Mouse (Mus musculus): ENCODE data around the gene Gins3. TPM values are rescaled to one million over a fixed set of nuclear protein-coding genes. Genes with fewer than 3 reads are reported as not detected.
A peak's percentile ranks its signal among the peaks of the same experiment; 100 is the strongest.

Gins3 gene
- polyA plus RNA-seq, 1 experiment from 2014 or later: 14.3 TPM

DNA sequence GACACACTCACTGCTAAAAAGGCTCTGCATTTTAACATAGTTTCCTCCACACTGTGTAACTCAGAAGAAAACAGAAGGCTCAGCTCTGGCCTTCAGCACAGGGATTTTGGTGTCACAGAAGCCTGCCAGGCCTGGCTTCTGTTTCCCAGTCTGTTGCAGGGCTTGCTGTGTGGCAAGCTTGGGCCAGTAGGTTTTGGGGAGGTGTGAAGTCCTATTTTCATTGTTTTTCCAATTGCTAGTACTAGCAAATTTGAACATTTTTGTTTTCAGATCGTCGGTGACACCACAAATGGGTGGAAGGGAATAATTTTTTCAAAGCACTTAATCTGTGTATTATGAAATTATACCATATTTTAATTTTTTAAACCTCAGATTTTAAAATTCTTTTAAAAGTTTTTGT, 13.2 kb upstream of the Gins3 start:
- Histone ChIP-seq H3K36me3 (ENCODE audit: control insufficient read depth, insufficient read depth, low read length) (no peaks in the 10 kb centered on the region), H3K9me3 (ENCODE audit: control insufficient read depth, low read length) (no peaks in the 10 kb centered on the region), H3K4me2 (ENCODE audit: low read depth, low read length) (no peak overlapping the region), H3K9ac (ENCODE audit: low read depth, low read length) (no peak overlapping the region), H3K27ac (replicated peaks; ENCODE audit: low read depth, low read length) (no peak overlapping the region), H3K4me1 (ENCODE audit: control insufficient read depth, insufficient read depth, low read length) (no peaks in the 10 kb centered on the region), H3K4me3 (ENCODE audit: low read depth, low read length) (no peak overlapping the region), H3K27me3 (replicated peaks; ENCODE audit: control insufficient read depth, insufficient read depth, low read length) (no peaks in the 10 kb centered on the region)
- no peak for ATAC-seq (ENCODE audit: low read depth)
- DNase-seq (ENCODE audit: low spot score): no peak
- WGBS: 87% methylated on average over 2 of the region's 2 CpGs

DNA sequence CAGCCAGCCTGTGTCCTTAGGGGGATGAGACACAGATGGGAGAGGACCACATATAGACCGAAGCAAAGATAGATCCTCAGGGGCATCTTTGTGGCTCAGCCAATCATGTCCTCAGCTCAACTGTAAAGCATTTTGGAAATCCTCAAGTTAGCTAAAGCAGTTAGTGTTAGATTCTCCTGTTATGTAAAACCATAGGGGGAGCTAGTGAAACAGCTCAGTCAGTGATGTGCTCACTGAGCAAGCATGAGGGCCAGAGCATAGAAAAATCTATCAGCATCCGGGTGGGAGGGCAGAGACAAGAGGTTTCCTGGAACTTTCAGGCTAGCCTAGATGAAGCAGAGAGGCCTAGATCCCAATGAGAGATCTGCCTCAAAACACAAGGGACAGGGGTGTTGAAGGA, 8.4 kb upstream of the Gins3 start:
- no peaks in the 10 kb centered on the region for H3K36me3 ChIP-seq (ENCODE audit: control insufficient read depth, insufficient read depth, low read length)
- ATAC-seq (ENCODE audit: low read depth): no peak
- no peaks in the 10 kb centered on the region for H3K4me1 ChIP-seq (ENCODE audit: control insufficient read depth, insufficient read depth, low read length)
- no peak for DNase-seq (ENCODE audit: low spot score)
- H3K4me2 ChIP-seq (ENCODE audit: low read depth, low read length): no peak overlapping the region
- no peak overlapping the region for H3K4me3 ChIP-seq (ENCODE audit: low read depth, low read length)
- WGBS: 79% methylated on average over 2 of the region's 2 CpGs
- no peak overlapping the region for H3K9ac ChIP-seq (ENCODE audit: low read depth, low read length)
- H3K9me3 ChIP-seq (ENCODE audit: control insufficient read depth, low read length): no peaks in the 10 kb centered on the region
- H3K27ac ChIP-seq (replicated peaks; ENCODE audit: low read depth, low read length): no peak overlapping the region
- H3K27me3 ChIP-seq (replicated peaks; ENCODE audit: control insufficient read depth, insufficient read depth, low read length): no peaks in the 10 kb centered on the region

DNA sequence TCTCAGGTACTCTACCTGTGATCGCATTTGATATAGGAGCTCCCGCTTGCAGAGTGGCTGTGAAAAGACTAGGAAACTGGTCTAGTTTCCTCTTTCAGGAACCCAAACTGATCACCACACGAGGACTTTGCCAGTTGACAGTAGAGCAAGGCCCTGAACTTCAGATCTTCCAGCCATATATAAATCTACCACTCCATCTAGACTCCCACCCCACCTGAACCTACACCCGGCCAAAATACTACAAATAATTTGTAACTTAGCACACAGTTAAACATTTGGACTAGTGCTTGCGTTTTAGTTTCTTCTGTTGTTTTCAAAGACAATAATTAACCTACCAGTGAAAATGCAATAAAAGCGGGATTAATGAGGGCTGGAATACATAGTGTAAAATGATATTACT, 413 bp upstream of the Gins3 start:
- H3K4me2 ChIP-seq (ENCODE audit: low read depth, low read length): peak overlapping the region; percentile 72
- peaks cover 8% of the 10 kb centered on the region for H3K4me1 ChIP-seq (ENCODE audit: control insufficient read depth, insufficient read depth, low read length)
- DNase-seq (ENCODE audit: low spot score) (no peak), ATAC-seq (ENCODE audit: low read depth) (no peak)
- H3K9ac ChIP-seq (ENCODE audit: low read depth, low read length): no peak overlapping the region
- H3K9me3 ChIP-seq (ENCODE audit: control insufficient read depth, low read length): no peaks in the 10 kb centered on the region; the same call in 1 of the 2 replicates
- peak overlapping the region; percentile 86 for H3K4me3 ChIP-seq (ENCODE audit: low read depth, low read length)
- H3K27me3 ChIP-seq (replicated peaks; ENCODE audit: control insufficient read depth, insufficient read depth, low read length): no peaks in the 10 kb centered on the region
- H3K27ac ChIP-seq (replicated peaks; ENCODE audit: low read depth, low read length): no peak overlapping the region
- 81% methylated on average over 6 of the region's 6 CpGs for WGBS
- H3K36me3 ChIP-seq (ENCODE audit: control insufficient read depth, insufficient read depth, low read length): no peaks in the 10 kb centered on the region

DNA sequence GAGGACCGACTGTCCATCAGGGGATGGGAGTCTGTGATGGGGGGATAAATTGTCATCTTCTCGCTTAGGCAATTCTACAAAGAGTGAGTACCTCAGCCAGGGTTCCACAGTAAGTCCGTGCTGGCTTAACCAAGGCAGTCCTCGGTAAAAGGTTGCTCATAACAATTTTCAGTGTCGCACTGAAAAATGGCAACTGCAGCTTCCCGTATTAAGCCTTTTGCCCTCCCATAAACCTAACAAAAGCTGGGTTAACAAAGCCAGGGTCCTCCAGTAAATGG, 749 bp downstream of the Gins3 start:
- 6% methylated on average over 6 of the region's 6 CpGs for WGBS
- peak overlapping the region; percentile 81 for H3K9ac ChIP-seq (ENCODE audit: low read depth, low read length)
- H3K4me2 ChIP-seq (ENCODE audit: low read depth, low read length): peak overlapping the region; percentile 72
- H3K4me1 ChIP-seq (ENCODE audit: control insufficient read depth, insufficient read depth, low read length): peaks cover 8% of the 10 kb centered on the region
- no peak for DNase-seq (ENCODE audit: low spot score)
- H3K9me3 ChIP-seq (ENCODE audit: control insufficient read depth, low read length): no peaks in the 10 kb centered on the region; the same call in 1 of the 2 replicates
- H3K36me3 ChIP-seq (ENCODE audit: control insufficient read depth, insufficient read depth, low read length): no peaks in the 10 kb centered on the region
- ATAC-seq (ENCODE audit: low read depth): no peak
- H3K27me3 ChIP-seq (replicated peaks; ENCODE audit: control insufficient read depth, insufficient read depth, low read length): no peaks in the 10 kb centered on the region
- no peak overlapping the region for H3K27ac ChIP-seq (replicated peaks; ENCODE audit: low read depth, low read length)
- H3K4me3 ChIP-seq (ENCODE audit: low read depth, low read length): peak overlapping the region; percentile 86

DNA sequence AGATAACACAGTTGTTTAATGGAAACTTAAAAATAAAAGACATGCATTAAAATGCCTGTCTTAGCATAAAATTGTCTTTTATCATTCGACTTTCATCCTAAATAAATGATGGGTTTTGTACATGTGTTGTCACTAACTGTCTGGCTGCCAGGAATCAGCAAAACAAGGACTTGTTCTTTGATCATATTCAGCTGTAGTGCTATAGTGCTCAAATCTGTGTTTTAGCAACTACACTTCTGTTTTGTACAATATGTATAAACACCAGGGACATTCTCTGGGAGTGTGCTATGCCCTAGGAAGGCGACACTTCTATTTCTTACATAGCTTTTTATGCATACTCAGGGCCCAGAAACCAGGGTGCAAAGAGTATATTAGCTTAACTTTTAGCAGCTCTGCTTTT, 11.7 kb downstream of the Gins3 start:
- Histone ChIP-seq H3K27ac (replicated peaks; ENCODE audit: low read depth, low read length) (no peak overlapping the region), H3K4me1 (ENCODE audit: control insufficient read depth, insufficient read depth, low read length) (no peaks in the 10 kb centered on the region), H3K4me2 (ENCODE audit: low read depth, low read length) (no peak overlapping the region), H3K9ac (ENCODE audit: low read depth, low read length) (no peak overlapping the region), H3K4me3 (ENCODE audit: low read depth, low read length) (no peak overlapping the region), H3K36me3 (ENCODE audit: control insufficient read depth, insufficient read depth, low read length) (peaks cover 14% of the 10 kb centered on the region; the same call in 1 of the 2 replicates), H3K9me3 (ENCODE audit: control insufficient read depth, low read length) (no peaks in the 10 kb centered on the region), H3K27me3 (replicated peaks; ENCODE audit: control insufficient read depth, insufficient read depth, low read length) (no peaks in the 10 kb centered on the region)
- WGBS: 80% methylated on average over 2 of the region's 2 CpGs
- DNase-seq (ENCODE audit: low spot score) (no peak), ATAC-seq (ENCODE audit: low read depth) (no peak)

- Histone ChIP-seq H3K27me3 (replicated peaks; ENCODE audit: control insufficient read depth, insufficient read depth, low read length) (no peaks in the 10 kb centered on the region), H3K4me2 (ENCODE audit: low read depth, low read length) (no peak overlapping the region), H3K27ac (replicated peaks; ENCODE audit: low read depth, low read length) (no peak overlapping the region), H3K9me3 (ENCODE audit: control insufficient read depth, low read length) (no peaks in the 10 kb centered on the region), H3K4me3 (ENCODE audit: low read depth, low read length) (no peak overlapping the region), H3K4me1 (ENCODE audit: control insufficient read depth, insufficient read depth, low read length) (no peaks in the 10 kb centered on the region), H3K9ac (ENCODE audit: low read depth, low read length) (no peak overlapping the region), H3K36me3 (ENCODE audit: control insufficient read depth, insufficient read depth, low read length) (0 out of 2 replicates have a peak, but pooled peaks cover 4% of the 10 kb centered on the region)
- no peak for DNase-seq (ENCODE audit: low spot score)
- ATAC-seq (ENCODE audit: low read depth): no peak
- 87% methylated on average over 3 of the region's 3 CpGs for WGBS
Observed at GRCm38 (mm10) chr8:95648251-95648650, 15.0 kb downstream of the Gins3 start.

DNA sequence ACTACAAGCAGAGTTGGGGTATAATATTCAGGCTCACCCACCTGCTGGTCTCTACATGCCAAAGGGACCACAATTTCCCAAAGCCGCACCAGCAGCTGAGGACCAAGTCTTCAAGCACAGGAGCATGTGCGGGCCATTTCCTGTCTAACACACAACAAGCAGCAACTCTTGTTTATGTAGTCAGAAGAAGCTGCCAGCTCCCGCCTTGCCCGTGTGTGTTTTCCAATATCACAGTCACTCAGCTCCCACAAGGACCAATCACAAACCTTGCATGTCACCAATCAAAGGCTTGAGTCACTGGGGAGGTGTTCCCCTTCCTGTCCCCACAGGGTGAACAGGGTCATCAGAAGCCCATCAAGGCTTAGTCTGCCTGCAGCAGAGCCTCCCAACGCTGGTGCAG, 20.1 kb downstream of the Gins3 start:
- Histone ChIP-seq H3K4me3 (ENCODE audit: low read depth, low read length) (no peak overlapping the region), H3K9ac (ENCODE audit: low read depth, low read length) (no peak overlapping the region), H3K4me1 (ENCODE audit: control insufficient read depth, insufficient read depth, low read length) (no peaks in the 10 kb centered on the region), H3K27ac (replicated peaks; ENCODE audit: low read depth, low read length) (no peak overlapping the region), H3K27me3 (replicated peaks; ENCODE audit: control insufficient read depth, insufficient read depth, low read length) (no peaks in the 10 kb centered on the region), H3K4me2 (ENCODE audit: low read depth, low read length) (no peak overlapping the region), H3K36me3 (ENCODE audit: control insufficient read depth, insufficient read depth, low read length) (no peaks in the 10 kb centered on the region), H3K9me3 (ENCODE audit: control insufficient read depth, low read length) (no peaks in the 10 kb centered on the region)
- no peak for DNase-seq (ENCODE audit: low spot score)
- 76% methylated on average over 5 of the region's 5 CpGs for WGBS
- ATAC-seq (ENCODE audit: low read depth): no peak

DNA sequence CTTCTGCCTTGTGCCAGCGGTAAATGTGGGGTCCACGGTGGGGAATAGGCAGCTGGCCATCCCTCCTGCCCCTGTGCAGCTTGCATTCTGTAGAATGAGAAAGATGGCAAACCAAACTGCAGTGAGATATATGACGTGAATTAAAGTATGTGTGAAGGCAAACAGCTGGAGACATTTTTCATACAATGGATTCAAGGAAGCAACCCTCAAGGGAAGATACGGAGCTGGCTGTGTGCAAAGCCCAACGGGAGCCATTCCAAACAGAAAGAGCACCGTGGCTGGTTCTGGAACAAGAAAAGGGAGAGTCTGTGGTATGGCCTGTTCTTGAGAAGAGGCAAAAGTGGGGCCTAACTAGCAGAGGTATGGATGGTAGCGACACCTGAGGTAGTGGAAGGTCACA, 22.6 kb downstream of the Gins3 start:
- Histone ChIP-seq H3K27ac (replicated peaks; ENCODE audit: low read depth, low read length) (no peak overlapping the region), H3K4me1 (ENCODE audit: control insufficient read depth, insufficient read depth, low read length) (no peaks in the 10 kb centered on the region), H3K27me3 (replicated peaks; ENCODE audit: control insufficient read depth, insufficient read depth, low read length) (no peaks in the 10 kb centered on the region), H3K4me3 (ENCODE audit: low read depth, low read length) (no peak overlapping the region), H3K9me3 (ENCODE audit: control insufficient read depth, low read length) (no peaks in the 10 kb centered on the region), H3K9ac (ENCODE audit: low read depth, low read length) (no peak overlapping the region; the same call in 1 of the 2 replicates), H3K36me3 (ENCODE audit: control insufficient read depth, insufficient read depth, low read length) (no peaks in the 10 kb centered on the region), H3K4me2 (ENCODE audit: low read depth, low read length) (no peak overlapping the region)
- DNase-seq (ENCODE audit: low spot score): no peak
- 69% methylated on average over 7 of the region's 7 CpGs for WGBS
- no peak for ATAC-seq (ENCODE audit: low read depth)

GRCm38 (mm10) chr8:95656316-95657002, 23.2 kb downstream of the Gins3 start:
- DNase-seq (ENCODE audit: low spot score) (no peak), ATAC-seq (ENCODE audit: low read depth) (no peak)
- H3K9ac ChIP-seq (ENCODE audit: low read depth, low read length): no peak overlapping the region
- H3K9me3 ChIP-seq (ENCODE audit: control insufficient read depth, low read length): no peaks in the 10 kb centered on the region
- H3K27ac ChIP-seq (replicated peaks; ENCODE audit: low read depth, low read length): no peak overlapping the region
- no peak overlapping the region for H3K4me2 ChIP-seq (ENCODE audit: low read depth, low read length)
- H3K4me3 ChIP-seq (ENCODE audit: low read depth, low read length): no peak overlapping the region
- WGBS: 62% methylated on average over 5 of the region's 5 CpGs
- no peaks in the 10 kb centered on the region for H3K4me1 ChIP-seq (ENCODE audit: control insufficient read depth, insufficient read depth, low read length)
- H3K27me3 ChIP-seq (replicated peaks; ENCODE audit: control insufficient read depth, insufficient read depth, low read length): no peaks in the 10 kb centered on the region
- no peaks in the 10 kb centered on the region for H3K36me3 ChIP-seq (ENCODE audit: control insufficient read depth, insufficient read depth, low read length)
